Mouse (Mus musculus) MEL (cell line): ENCODE measurements around the gene Mrpl37. TPM values are rescaled to one million over a fixed set of nuclear protein-coding genes. Genes with fewer than 3 reads are reported as not detected.
A peak's percentile ranks its signal among the peaks of the same experiment; 100 is the strongest.

Experiments
- DNase-seq: peaks from one replicate; pipeline ENCODE4 v3.0.0; 2011; ENCODE audit warnings: low read depth, low spot score
- H3K27ac ChIP-seq: 2 replicates; pipeline ENCODE4 v1.5.1; 2012; ENCODE audit warnings: low read depth, mild to moderate bottlenecking, control low read depth, low read length, moderate library complexity; ENCODE audit not compliant: control insufficient read depth
- H3K27me3 ChIP-seq, 2 experiments: fragments of 150-350 bp in 1 of 2; sonication (generic) in 1 of 2; 2 replicates each; pipeline ENCODE4 v1.6.1; 2012; ENCODE audit warnings: low read length in 2 of 2, mild to moderate bottlenecking in 2 of 2, improper control_type of control experiment in 1 of 2, moderate library complexity in 1 of 2; ENCODE audit not compliant: insufficient read depth in 2 of 2, control insufficient read depth in 1 of 2
- H3K36me3 ChIP-seq, 2 experiments: 2 replicates each; pipeline ENCODE4 v1.6.1; 2012 to 2014; ENCODE audit warnings: low read length in 2 of 2, improper control_type of control experiment in 1 of 2, inconsistent platforms in 1 of 2, mild to moderate bottlenecking in 1 of 2; ENCODE audit not compliant: insufficient read depth in 2 of 2, control insufficient read depth in 1 of 2
- H3K4me1 ChIP-seq, 2 experiments: fragments of 150-350 bp in 1 of 2; sonication (generic) in 1 of 2; 2 replicates each; pipeline ENCODE4 v1.6.1; 2012; ENCODE audit warnings: low read length in 2 of 2, improper control_type of control experiment in 1 of 2, mild to moderate bottlenecking in 1 of 2; ENCODE audit not compliant: insufficient read depth in 2 of 2, control insufficient read depth in 1 of 2
- H3K4me3 ChIP-seq, 2 experiments: fragments of 150-350 bp in 1 of 2; sonication (generic) in 1 of 2; 2 replicates each; pipeline ENCODE4 v1.5.1; 2012; ENCODE audit warnings: low read depth in 2 of 2, low read length in 2 of 2, mild to moderate bottlenecking in 2 of 2, moderate library complexity in 2 of 2, control low read depth in 1 of 2, improper control_type of control experiment in 1 of 2; ENCODE audit not compliant: control insufficient read depth in 1 of 2, insufficient read depth in 1 of 2
- H3K79me2 ChIP-seq: 2 replicates; pipeline ENCODE4 v1.6.1; 2012; ENCODE audit warnings: mild to moderate bottlenecking, low read length, moderate library complexity; ENCODE audit not compliant: control insufficient read depth, poor library complexity, insufficient read depth
- H3K9ac ChIP-seq: 2 replicates; pipeline ENCODE4 v1.6.1; 2012; ENCODE audit warnings: low read depth, mild to moderate bottlenecking, control low read depth, low read length, moderate library complexity; ENCODE audit not compliant: control insufficient read depth, poor library complexity, severe bottlenecking
- H3K9me3 ChIP-seq: fragments of 150-350 bp; sonication (generic); replicated peaks from 2 replicates; pipeline ENCODE4 v1.6.1; 2012; ENCODE audit warnings: mild to moderate bottlenecking, low read length, improper control_type of control experiment, moderate library complexity; ENCODE audit not compliant: insufficient read depth
- BHLHE40 ChIP-seq: IDR thresholded peaks from 2 replicates; pipeline ENCODE4 v1.6.1; 2012; ENCODE audit warnings: low read depth, mild to moderate bottlenecking, inconsistent platforms, low read length, improper control_type of control experiment, borderline replicate concordance
- EP300 ChIP-seq, 2 experiments: IDR thresholded peaks; 2 replicates each; pipeline ENCODE4 v1.6.1; 2011; ENCODE audit warnings: improper control_type of control experiment in 2 of 2, low read length in 2 of 2, low read depth in 1 of 2, mild to moderate bottlenecking in 1 of 2
- ETS1 ChIP-seq: IDR thresholded peaks from 2 replicates; pipeline ENCODE4 v1.6.1; 2012; ENCODE audit warnings: low read depth, mild to moderate bottlenecking, inconsistent platforms, low read length, improper control_type of control experiment, moderate library complexity
- KAT2A ChIP-seq: conservative IDR thresholded peaks from 2 replicates; pipeline ENCODE4 v1.6.1; 2012; ENCODE audit warnings: low read depth, low read length, improper control_type of control experiment, inconsistent platforms
- MAFK ChIP-seq: IDR thresholded peaks from 2 replicates; pipeline ENCODE4 v1.6.1; 2011; ENCODE audit warnings: low read depth, mild to moderate bottlenecking, low read length, improper control_type of control experiment, borderline replicate concordance
- MYC ChIP-seq: IDR thresholded peaks from 2 replicates; pipeline ENCODE4 v1.6.1; 2011; ENCODE audit warnings: low read depth, mild to moderate bottlenecking, low read length, improper control_type of control experiment, moderate library complexity
- NELFE ChIP-seq: IDR thresholded peaks from 2 replicates; pipeline ENCODE4 v1.6.1; 2011; ENCODE audit warnings: low read depth, low read length, improper control_type of control experiment
- NRF1 ChIP-seq: IDR thresholded peaks from 2 replicates; pipeline ENCODE4 v1.6.1; 2014; ENCODE audit warnings: low read depth, mild to moderate bottlenecking, inconsistent platforms, low read length, improper control_type of control experiment, moderate library complexity; ENCODE audit not compliant: poor library complexity, insufficient read depth, severe bottlenecking
- POLR2A ChIP-seq, 2 experiments: IDR thresholded peaks; 2 replicates each; pipeline ENCODE4 v1.6.1; 2011 to 2012; ENCODE audit warnings: low read length in 2 of 2, mild to moderate bottlenecking in 2 of 2, control low read depth in 1 of 2, improper control_type of control experiment in 1 of 2, low read depth in 1 of 2, moderate library complexity in 1 of 2; ENCODE audit not compliant: control insufficient read depth in 1 of 2, insufficient read depth in 1 of 2, poor library complexity in 1 of 2
- POLR2AphosphoS2 ChIP-seq: IDR thresholded peaks from 2 replicates; pipeline ENCODE4 v1.6.1; 2011; ENCODE audit warnings: low read length, improper control_type of control experiment
- POLR2AphosphoS5 ChIP-seq: IDR thresholded peaks from 2 replicates; pipeline ENCODE4 v1.6.1; 2012; ENCODE audit warnings: low read depth, borderline replicate concordance, mild to moderate bottlenecking, inconsistent platforms, low read length, moderate library complexity, mixed read lengths
- RCOR1 ChIP-seq: IDR thresholded peaks from 2 replicates; pipeline ENCODE4 v1.6.1; 2012; ENCODE audit warnings: low read depth, mild to moderate bottlenecking, inconsistent platforms, low read length, improper control_type of control experiment
- SIN3A ChIP-seq: IDR thresholded peaks from 2 replicates; pipeline ENCODE4 v1.6.1; 2012; ENCODE audit warnings: low read length, improper control_type of control experiment, inconsistent platforms
- SMC3 ChIP-seq: IDR thresholded peaks from 2 replicates; pipeline ENCODE4 v1.6.1; 2011; ENCODE audit warnings: low read depth, low read length, improper control_type of control experiment
- TAL1 ChIP-seq: IDR thresholded peaks from 2 replicates; pipeline ENCODE4 v1.6.1; 2012; ENCODE audit warnings: mild to moderate bottlenecking, inconsistent platforms, low read length, moderate library complexity, mixed read lengths
- TBP ChIP-seq: IDR thresholded peaks from 2 replicates; pipeline ENCODE4 v1.8.0; 2011; ENCODE audit warnings: low read depth, low read length, improper control_type of control experiment
- ZKSCAN1 ChIP-seq: IDR thresholded peaks from 2 replicates; pipeline ENCODE4 v1.6.1; 2012; ENCODE audit warnings: low read depth, mild to moderate bottlenecking, inconsistent platforms, low read length, improper control_type of control experiment, moderate library complexity
- ZMIZ1 ChIP-seq: IDR thresholded peaks from 2 replicates; pipeline ENCODE4 v1.6.1; 2012; ENCODE audit warnings: low read depth, mild to moderate bottlenecking, inconsistent platforms, low read length, improper control_type of control experiment, moderate library complexity
- polyA plus RNA-seq, 2 experiments: library from polyadenylated mRNA; stranded (reverse) in 1 of 2; unstranded in 1 of 2; fragments of >175 nt in 1 of 2; fragments of >200 nt in 1 of 2; gene quantifications; 2 replicates each; pipeline versions ENCODE4 v1.2.1 to v1.2.4; 2012; ENCODE audit warnings: low replicate concordance in 2 of 2, low read depth in 1 of 2; ENCODE audit not compliant: insufficient read length in 2 of 2, insufficient read depth in 1 of 2, missing spikeins in 1 of 2
- total RNA-seq: library from RNA; depleted of rRNA; stranded (reverse); fragments of 300-350 nt; gene quantifications from 2 replicates; pipeline ENCODE4 v1.2.3, GENCODE M21; 2012

Gene Mrpl37
- total and polyA plus RNA-seq, 3 experiments, result 73.1 to 423 (median 153) TPM

DNA sequence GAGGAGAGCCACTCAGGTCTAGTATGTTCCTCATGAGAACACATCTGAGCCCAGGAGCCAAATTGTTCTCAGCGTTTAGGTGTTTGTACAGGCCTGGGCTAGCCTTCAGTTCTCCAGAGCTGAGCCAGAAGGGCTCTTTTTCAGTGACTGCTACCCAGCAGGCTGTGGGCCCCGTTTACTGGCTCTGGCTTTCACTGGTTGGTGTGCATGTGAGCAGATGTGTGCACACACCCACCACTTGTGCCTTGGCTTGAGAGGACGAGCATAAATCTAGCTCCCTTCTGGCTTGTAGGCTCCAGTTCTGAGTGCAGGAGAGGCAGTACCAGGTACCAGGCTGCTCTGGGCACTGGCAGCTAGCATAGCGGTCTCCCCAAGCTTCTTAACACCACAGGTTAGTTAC lies 28.4 kb downstream of the Mrpl37 start:
- H3K27ac ChIP-seq, result no peak overlapping the region
- H3K36me3 ChIP-seq, result peaks cover 10 to 11% of the 10 kb centered on the region in 2 experiments
- H3K4me1 ChIP-seq, result peaks cover 12 to 16% of the 10 kb centered on the region in 2 experiments
- no peak for TF ChIP-seq TBP
- no peak for TF ChIP-seq RCOR1
- TF ChIP-seq ZMIZ1, result no peak
- no peak for TF ChIP-seq ZKSCAN1
- TF ChIP-seq TAL1, result no peak
- no peak for TF ChIP-seq POLR2AphosphoS5
- no peak for TF ChIP-seq NELFE
- TF ChIP-seq MAFK, result no peak
- no peaks in the 10 kb centered on the region for H3K27me3 ChIP-seq
- no peak for DNase-seq
- no peaks in the 10 kb centered on the region for H3K79me2 ChIP-seq
- no peak overlapping the region for H3K4me3 ChIP-seq
- H3K9me3 ChIP-seq, result no peaks in the 10 kb centered on the region
- H3K9ac ChIP-seq, result no peak overlapping the region

DNA sequence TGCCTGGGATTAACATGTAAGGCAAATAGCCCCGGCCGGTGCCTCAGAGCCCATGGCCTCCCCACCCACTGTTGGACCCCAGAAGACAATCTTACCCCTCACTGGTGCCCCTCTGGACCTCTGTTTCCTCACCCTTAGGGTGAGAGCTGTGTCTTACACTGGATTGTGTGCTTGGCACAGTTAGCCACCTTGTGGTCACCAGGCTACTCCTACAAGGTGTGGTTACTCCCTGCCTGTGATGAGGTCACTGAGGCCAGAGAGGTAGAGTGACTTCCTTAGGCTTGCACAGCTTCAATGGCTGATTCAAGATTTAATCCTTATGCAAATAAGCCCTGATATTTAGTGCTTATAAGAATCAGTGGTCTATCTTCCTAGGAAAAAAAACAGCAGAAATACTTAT lies 29.7 kb downstream of the Mrpl37 start:
- Histone ChIP-seq H3K4me1 (peaks cover 4 to 8% of the 10 kb centered on the region in 2 experiments), H3K36me3 (peaks cover 5 to 13% of the 10 kb centered on the region in 2 experiments), H3K27me3 (no peaks in the 10 kb centered on the region), H3K27ac (no peak overlapping the region), H3K9ac (no peak overlapping the region), H3K9me3 (no peaks in the 10 kb centered on the region), H3K4me3 (no peak overlapping the region), H3K79me2 (no peaks in the 10 kb centered on the region)
- no peak for DNase-seq
- TF ChIP-seq NRF1 (no peak), BHLHE40 (no peak), SMC3 (peak; percentile 18; the same call in 1 of the 2 replicates), POLR2AphosphoS5 (no peak), ETS1 (no peak)

DNA sequence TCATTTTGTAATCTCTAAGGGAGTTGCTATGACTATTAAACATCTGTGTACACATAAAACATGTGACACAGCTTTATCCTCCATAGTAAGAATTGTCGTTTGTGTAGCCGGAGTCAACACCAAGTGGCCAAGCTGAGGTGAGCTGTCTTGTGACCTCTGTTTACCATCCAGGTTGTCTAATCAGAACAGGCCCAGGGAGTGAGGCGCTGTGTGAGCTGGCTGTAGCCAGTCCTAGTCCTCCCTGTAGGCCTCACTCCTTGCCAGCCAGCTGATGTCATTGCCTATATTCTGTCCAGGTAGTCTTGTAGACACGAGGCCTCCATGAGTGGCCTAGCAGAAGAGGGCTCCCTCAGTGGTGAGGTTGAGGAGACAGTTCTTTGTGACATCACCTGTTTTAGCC lies 31.0 kb downstream of the Mrpl37 start:
- H3K4me3 ChIP-seq, result no peak overlapping the region
- no peaks in the 10 kb centered on the region for H3K79me2 ChIP-seq
- H3K9me3 ChIP-seq, result no peaks in the 10 kb centered on the region
- H3K4me1 ChIP-seq, result no peaks in the 10 kb centered on the region
- H3K27me3 ChIP-seq, result no peaks in the 10 kb centered on the region
- peaks cover 0 to 7% of the 10 kb centered on the region in 2 experiments; a peak in 2 of 4 replicates for H3K36me3 ChIP-seq
- H3K27ac ChIP-seq, result no peak overlapping the region
- TF ChIP-seq POLR2AphosphoS2 (no peak), KAT2A (no peak), EP300 (IDR thresholded peaks at IDR 0.05; ENCODE audit: low read depth in 1 of 2, low read length in 2 of 2) (no peak), MYC (no peak), NELFE (no peak), ETS1 (no peak), POLR2A (IDR thresholded peaks at IDR 0.05; ENCODE audit: control insufficient read depth in 1 of 2, insufficient read depth in 1 of 2, low read depth in 1 of 2, low read length in 2 of 2, poor library complexity in 1 of 2) (no peak), SIN3A (no peak), TAL1 (no peak)
- no peak overlapping the region for H3K9ac ChIP-seq
- no peak for DNase-seq
